7 mouse cellular contexts compared by ENCODE assay signal in the genomic region with DNA sequence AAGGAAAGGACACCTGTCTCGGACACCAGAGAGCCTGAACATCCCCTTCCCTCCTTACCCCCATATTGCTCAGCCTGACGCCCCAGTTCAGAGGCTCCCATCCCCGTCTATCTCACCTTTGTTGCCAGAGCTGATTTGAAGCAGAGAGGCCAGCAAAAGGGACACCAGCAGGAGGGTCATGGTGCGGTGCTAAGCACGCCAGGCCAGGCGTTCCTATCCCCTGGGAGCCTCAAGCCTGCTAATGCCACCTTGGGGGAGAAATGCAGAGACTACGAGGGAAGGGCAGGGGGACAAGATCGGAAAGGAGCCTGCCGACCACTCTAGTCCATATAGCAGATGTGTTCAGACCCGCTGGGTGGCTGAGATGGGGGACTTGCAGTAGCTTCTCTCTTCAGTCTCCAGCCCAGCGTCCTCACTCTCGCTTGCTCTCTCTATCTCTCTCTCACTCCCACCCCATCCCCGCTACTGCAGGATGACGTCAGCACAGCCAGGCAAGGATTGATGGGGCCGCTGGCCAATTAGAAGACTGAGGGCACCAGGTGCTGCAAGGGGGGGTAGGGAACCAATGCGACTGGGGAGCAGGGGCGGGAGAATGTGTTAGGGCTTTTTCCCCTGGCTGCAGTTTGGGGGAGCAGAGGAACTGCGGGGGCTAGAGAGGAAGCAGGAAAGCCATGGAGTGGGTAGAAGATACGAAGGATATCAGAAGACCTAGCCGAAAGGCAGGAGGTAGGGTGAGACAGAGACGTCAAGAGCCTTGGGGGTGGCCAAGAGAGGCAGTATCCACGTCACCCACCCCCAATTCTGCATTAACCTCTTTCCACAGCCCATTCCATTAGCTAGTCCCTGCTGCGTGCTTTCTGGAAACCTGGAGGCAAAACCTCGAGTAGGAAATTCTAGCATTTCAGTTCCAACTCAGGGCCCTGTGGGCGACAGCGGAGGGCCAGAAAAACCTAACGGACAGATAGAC. TPM values are rescaled to one million over a fixed set of nuclear protein-coding genes. Genes with fewer than 3 reads are reported as not detected.
A peak's percentile ranks its signal among the peaks of the same experiment; 100 is the strongest.
DNase-seq lines count a peak whose midpoint lies in the region; ATAC-seq and TF ChIP-seq lines count a peak whose summit lies in the region.

Gene Clstn3 (minus strand): TSS at position 490 of the 967 bp plus-strand sequence.

- H3K4me3 ChIP-seq in bone marrow, adult 2 months (replicated peaks; ENCODE audit: control insufficient read depth, low read depth, low read length): peak within 1 kb of the TSS; percentile 18
- peak within 1 kb of the TSS; percentile 39 for H3K4me3 ChIP-seq in embryonic facial prominence, embryonic 11.5 days (ENCODE audit: low read depth, low read length)
- H3K4me3 ChIP-seq in kidney, adult 2 months (ENCODE audit: insufficient read depth, low read depth, low read length): peak within 1 kb of the TSS; percentile 5
- peak within 1 kb of the TSS; percentile 35 for H3K4me3 ChIP-seq in limb, embryonic 11.5 days (ENCODE audit: low read depth, low read length)
- H3K4me3 ChIP-seq in midbrain, embryonic 14.5 days (replicated peaks; ENCODE audit: low read depth, low read length): peak within 1 kb of the TSS; percentile 67
- 0 out of 2 replicates have a peak within 1 kb of the TSS, but pooled peaks have one; percentile 8 for H3K4me3 ChIP-seq in spleen, adult 2 months (ENCODE audit: extremely low read depth, insufficient read depth, insufficient read length)

- no peaks in the 10 kb centered on the region for H3K9me3 ChIP-seq in embryonic facial prominence, embryonic 11.5 days (replicated peaks; ENCODE audit: control insufficient read depth, low read length)
- H3K9me3 ChIP-seq in limb, embryonic 11.5 days (ENCODE audit: control insufficient read depth, low read length): no peaks in the 10 kb centered on the region
- H3K9me3 ChIP-seq in midbrain, embryonic 14.5 days (ENCODE audit: control insufficient read depth, low read length): no peaks in the 10 kb centered on the region

- peak within 1 kb of the TSS; percentile 10; the same call in 1 of the 2 replicates for H3K27ac ChIP-seq in bone marrow, adult 2 months (ENCODE audit: control insufficient read depth, insufficient read depth, low read depth, low read length, poor library complexity)
- no peak within 1 kb of the TSS for H3K27ac ChIP-seq in embryonic facial prominence, embryonic 11.5 days (replicated peaks; ENCODE audit: low read depth, low read length)
- H3K27ac ChIP-seq in kidney, adult 2 months (ENCODE audit: insufficient read depth, low read depth, low read length): no peak within 1 kb of the TSS
- H3K27ac ChIP-seq in limb, embryonic 11.5 days (replicated peaks; ENCODE audit: low read depth, low read length): no peak within 1 kb of the TSS
- H3K27ac ChIP-seq in midbrain, embryonic 14.5 days (replicated peaks; ENCODE audit: low read depth, low read length): peak within 1 kb of the TSS; percentile 89
- H3K27ac ChIP-seq in spleen, adult 2 months (ENCODE audit: insufficient read depth, low read length): no peak within 1 kb of the TSS

- DNase-seq in embryonic facial prominence, embryonic 11.5 days (ENCODE audit: low spot score): peak; percentile 91
- peak; percentile 27 for DNase-seq in heart, adult 8-10 months (ENCODE audit: low spot score)
- DNase-seq in kidney, adult 2 months: peak; percentile 65
- DNase-seq in limb, embryonic 11.5 days (ENCODE audit: low spot score): peak; percentile 86
- DNase-seq in midbrain, embryonic 14.5 days: peak; percentile 97
- DNase-seq in spleen, adult 2 months (ENCODE audit: low read depth in 1 of 2, low spot score in 2 of 2): peak in 1 of 2 experiments; percentile 61

- 10% methylated on average over 27 of the region's 27 CpGs for WGBS in bone marrow, adult 2 months
- whole genome bisulfite sequencing in embryonic facial prominence, embryonic 11.5 days: 7% methylated on average over 27 of the region's 27 CpGs
- 9% methylated on average over 27 of the region's 27 CpGs for WGBS in kidney, adult 2 months
- 9% methylated on average over 27 of the region's 27 CpGs for WGBS in limb, embryonic 11.5 days
- 5% methylated on average over 27 of the region's 27 CpGs for WGBS in midbrain, embryonic 14.5 days
- WGBS in spleen, adult 2 months: 15% methylated on average over 27 of the region's 27 CpGs

- H3K4me2 ChIP-seq in embryonic facial prominence, embryonic 11.5 days (ENCODE audit: low read depth, low read length): peak within 1 kb of the TSS; percentile 73
- H3K4me2 ChIP-seq in limb, embryonic 11.5 days (ENCODE audit: low read depth, severe bottlenecking): peak within 1 kb of the TSS; percentile 57
- peak within 1 kb of the TSS; percentile 78 for H3K4me2 ChIP-seq in midbrain, embryonic 14.5 days (ENCODE audit: low read length)

- TF ChIP-seq POLR2A in bone marrow, adult 2 months (IDR thresholded peaks at IDR 0.05; ENCODE audit: borderline replicate concordance, control insufficient read depth, low read depth, low read length): no peak
- no peak for TF ChIP-seq POLR2A in kidney, adult 2 months (IDR thresholded peaks at IDR 0.05; ENCODE audit: low read depth, low read length)
- no peak for TF ChIP-seq POLR2A in spleen, adult 2 months (IDR thresholded peaks at IDR 0.05; ENCODE audit: low read depth, low read length)

- H3K9ac ChIP-seq in embryonic facial prominence, embryonic 11.5 days (replicated peaks; ENCODE audit: low read length): peak within 1 kb of the TSS; percentile 28
- peak within 1 kb of the TSS; percentile 53 for H3K9ac ChIP-seq in limb, embryonic 11.5 days (ENCODE audit: low read length)
- peak within 1 kb of the TSS; percentile 81 for H3K9ac ChIP-seq in midbrain, embryonic 14.5 days (replicated peaks; ENCODE audit: low read length)

- no peaks in the 10 kb centered on the region for H3K27me3 ChIP-seq in embryonic facial prominence, embryonic 11.5 days (ENCODE audit: control insufficient read depth, insufficient read depth, low read length)
- no peaks in the 10 kb centered on the region for H3K27me3 ChIP-seq in kidney, adult 2 months (replicated peaks; ENCODE audit: control insufficient read depth, insufficient read depth, low read length)
- peaks cover 4% of the 10 kb centered on the region; the same call in 1 of the 2 replicates for H3K27me3 ChIP-seq in limb, embryonic 11.5 days (ENCODE audit: control insufficient read depth, insufficient read depth, low read length)
- H3K27me3 ChIP-seq in midbrain, embryonic 14.5 days (ENCODE audit: control insufficient read depth, insufficient read depth, low read length): no peaks in the 10 kb centered on the region
- no peaks in the 10 kb centered on the region for H3K27me3 ChIP-seq in spleen, adult 2 months (ENCODE audit: control insufficient read depth, insufficient read depth, low read length)

- no peaks in the 10 kb centered on the region for H3K36me3 ChIP-seq in embryonic facial prominence, embryonic 11.5 days (replicated peaks; ENCODE audit: control insufficient read depth, insufficient read depth, low read depth, low read length)
- no peaks in the 10 kb centered on the region for H3K36me3 ChIP-seq in kidney, adult 2 months (ENCODE audit: control insufficient read depth, insufficient read depth, low read length)
- no peaks in the 10 kb centered on the region for H3K36me3 ChIP-seq in limb, embryonic 11.5 days (ENCODE audit: control insufficient read depth, insufficient read depth, low read length)
- peaks cover 15% of the 10 kb centered on the region; the same call in 1 of the 2 replicates for H3K36me3 ChIP-seq in midbrain, embryonic 14.5 days (ENCODE audit: control insufficient read depth, insufficient read depth, low read length)
- no peaks in the 10 kb centered on the region for H3K36me3 ChIP-seq in spleen, adult 2 months (ENCODE audit: control insufficient read depth, insufficient read depth, low read length)

- no peaks in the 10 kb centered on the region; the same call in 1 of the 2 replicates for H3K4me1 ChIP-seq in bone marrow, adult 2 months (ENCODE audit: control insufficient read depth, insufficient read depth, low read length)
- no peaks in the 10 kb centered on the region for H3K4me1 ChIP-seq in embryonic facial prominence, embryonic 11.5 days (ENCODE audit: control insufficient read depth, insufficient read depth, low read length)
- H3K4me1 ChIP-seq in kidney, adult 2 months (ENCODE audit: control insufficient read depth, insufficient read depth, low read length): no peaks in the 10 kb centered on the region
- H3K4me1 ChIP-seq in limb, embryonic 11.5 days (ENCODE audit: control insufficient read depth, insufficient read depth, low read length): 0 out of 2 replicates have a peak, but pooled peaks cover 3% of the 10 kb centered on the region
- peaks cover 16% of the 10 kb centered on the region for H3K4me1 ChIP-seq in midbrain, embryonic 14.5 days (ENCODE audit: control insufficient read depth, insufficient read depth, low read length)
- no peaks in the 10 kb centered on the region for H3K4me1 ChIP-seq in spleen, adult 2 months (ENCODE audit: control insufficient read depth, insufficient read depth, insufficient read length)

- TF ChIP-seq CTCF in bone marrow, adult 2 months (IDR thresholded peaks at IDR 0.05; ENCODE audit: control insufficient read depth, insufficient read depth, low read length): no peak
- no peak for TF ChIP-seq CTCF in kidney, adult 2 months (conservative IDR thresholded peaks at IDR 0.05; ENCODE audit: insufficient read depth, insufficient read length, low read depth, low read length)
- TF ChIP-seq CTCF in spleen, adult 2 months (IDR thresholded peaks at IDR 0.05; ENCODE audit: extremely low read depth, insufficient read depth, insufficient read length, insufficient replicate concordance): no peak

- ATAC-seq in embryonic facial prominence, embryonic 11.5 days (replicated peaks; ENCODE audit: insufficient number of reproducible peaks, low FRiP score, low TSS enrichment, low read depth): peak; percentile 91
- peak; percentile 88 for ATAC-seq in limb, embryonic 11.5 days (ENCODE audit: insufficient number of reproducible peaks, low FRiP score, low TSS enrichment, low read depth)
- peak; percentile 97 for ATAC-seq in midbrain, embryonic 14.5 days (ENCODE audit: low FRiP score, low TSS enrichment)

RNA-seq across cellular contexts. Expression of gene Clstn3, which starts in this region (rescaled TPM):
- 4.6 and 5.3 TPM in 2 replicates for polyA plus RNA-seq in bone marrow, adult 2 months (2011; ENCODE audit: insufficient read depth, insufficient read length, low replicate concordance, missing spikeins)
- 6.3 and 6.4 TPM in 2 replicates for polyA plus RNA-seq in embryonic facial prominence, embryonic 11.5 days (2014; fragmentation: Nextera tagmentation; extraction: Ambion mirVana)
- total RNA-seq in heart, adult 8-10 months (2022): 1 to 10 TPM in 1 of 4 experiments, under 1 TPM in 3; 0.24 to 1.4 (median 0.56) TPM
- 12.6 and 15.5 TPM in 2 replicates for polyA plus RNA-seq in kidney, adult 2 months (2012; rRNA removed)
- 4.3 and 4.4 TPM in 2 replicates for polyA plus RNA-seq in limb, embryonic 11.5 days (2014; fragmentation: Nextera tagmentation; extraction: Ambion mirVana)
- polyA plus RNA-seq in midbrain, embryonic 14.5 days (2014; fragmentation: Nextera tagmentation; extraction: Ambion mirVana): 78.0 and 105 TPM in 2 replicates
- 0.68 and 0.95 TPM in 2 replicates for polyA plus RNA-seq in spleen, adult 2 months (2012; rRNA removed)

Comparison
In these comparisons a context has a peak if more than half of its experiments do, and no peak if none do; other contexts are left out.
1. H3K27ac ChIP-seq: peak in bone marrow, adult 2 months (single experiment) and midbrain, embryonic 14.5 days (single experiment); none in embryonic facial prominence, embryonic 11.5 days (single experiment), kidney, adult 2 months (single experiment), limb, embryonic 11.5 days (single experiment) and spleen, adult 2 months (single experiment).
2. H3K4me3 ChIP-seq: peak in every context shown above with its lines; median percentile 67 in midbrain, embryonic 14.5 days; 39 in embryonic facial prominence, embryonic 11.5 days; 35 in limb, embryonic 11.5 days; 18 in bone marrow, adult 2 months; 8 in spleen, adult 2 months; 5 in kidney, adult 2 months.
3. H3K9ac ChIP-seq: peak in every context shown above with its lines; median percentile 81 in midbrain, embryonic 14.5 days; 53 in limb, embryonic 11.5 days; 28 in embryonic facial prominence, embryonic 11.5 days.
4. Peak in every context shown above with its lines, with median percentiles within 50 percentile points of each other: ATAC-seq and H3K4me2 ChIP-seq.